Mouse (Mus musculus): ENCODE measurements around the gene Gm45213. TPM values are rescaled to one million over a fixed set of nuclear protein-coding genes. Genes with fewer than 3 reads are reported as not detected.
"Not testable (repeated sequence)": the region's sequence is repeated elsewhere in the genome, so short reads cannot be mapped to it uniquely, and the experiment has no call there.

The Gm45213 gene
- polyA plus RNA-seq, 1 experiment from 2014 or later = not detected

GRCm38 (mm10) chr7:66036809-66037208, 6.6 kb upstream of the Gm45213 start:
- no peak for DNase-seq (ENCODE audit: low spot score)
- Histone ChIP-seq H3K27ac (no peak overlapping the region), H3K4me1 (replicated peaks) (peaks cover 12% of the 10 kb centered on the region; the same call in 1 of the 2 replicates), H3K9me3 (no peaks in the 10 kb centered on the region), H3K27me3 (ENCODE audit: insufficient read depth, poor library complexity, severe bottlenecking) (no peaks in the 10 kb centered on the region; the same call in 1 of the 2 replicates), H3K36me3 (no peaks in the 10 kb centered on the region), H3K4me3 (no peak overlapping the region)
- WGBS = 83% methylated on average over 8 of the region's 8 CpGs

- Histone ChIP-seq H3K4me3 (no peak overlapping the region), H3K27me3 (ENCODE audit: insufficient read depth, poor library complexity, severe bottlenecking) (peaks cover 4% of the 10 kb centered on the region; the same call in 1 of the 2 replicates), H3K36me3 (no peaks in the 10 kb centered on the region), H3K9me3 (no peaks in the 10 kb centered on the region), H3K4me1 (replicated peaks) (peaks cover 12% of the 10 kb centered on the region), H3K27ac (no peak overlapping the region)
- DNase-seq (ENCODE audit: low spot score) = no peak
- 74% methylated on average over 3 of the region's 3 CpGs for WGBS
These were observed 5.1 kb upstream of the Gm45213 start for GRCm38 (mm10) chr7:66038261-66038660.

DNA sequence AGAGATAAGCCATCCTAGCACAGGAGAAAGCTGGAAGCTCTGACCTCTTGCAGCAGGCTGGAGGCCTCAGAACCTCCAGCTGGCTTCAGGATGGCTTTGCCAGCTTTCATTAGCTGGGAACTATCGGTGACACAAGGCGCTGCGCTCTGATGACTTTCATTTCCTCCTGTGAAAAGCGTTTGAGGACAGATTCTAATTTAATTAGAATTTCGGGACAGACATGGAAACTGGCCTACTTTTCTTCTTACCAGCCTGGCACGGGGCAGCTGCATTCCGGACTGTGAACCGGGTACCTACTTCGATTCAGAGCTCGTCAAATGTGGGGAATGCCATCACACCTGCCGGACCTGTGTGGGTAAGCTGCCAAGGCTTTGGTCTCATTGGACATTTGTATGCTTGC, 4.7 kb upstream of the Gm45213 start:
- no peak overlapping the region for H3K4me3 ChIP-seq
- H3K27ac ChIP-seq = no peak overlapping the region
- 88% methylated on average over 11 of the region's 11 CpGs for WGBS
- no peak for DNase-seq (ENCODE audit: low spot score)
- H3K36me3 ChIP-seq = no peaks in the 10 kb centered on the region
- H3K4me1 ChIP-seq (replicated peaks) = peaks cover 17% of the 10 kb centered on the region
- no peaks in the 10 kb centered on the region for H3K9me3 ChIP-seq
- peaks cover 4% of the 10 kb centered on the region; the same call in 1 of the 2 replicates for H3K27me3 ChIP-seq (ENCODE audit: insufficient read depth, poor library complexity, severe bottlenecking)

DNA sequence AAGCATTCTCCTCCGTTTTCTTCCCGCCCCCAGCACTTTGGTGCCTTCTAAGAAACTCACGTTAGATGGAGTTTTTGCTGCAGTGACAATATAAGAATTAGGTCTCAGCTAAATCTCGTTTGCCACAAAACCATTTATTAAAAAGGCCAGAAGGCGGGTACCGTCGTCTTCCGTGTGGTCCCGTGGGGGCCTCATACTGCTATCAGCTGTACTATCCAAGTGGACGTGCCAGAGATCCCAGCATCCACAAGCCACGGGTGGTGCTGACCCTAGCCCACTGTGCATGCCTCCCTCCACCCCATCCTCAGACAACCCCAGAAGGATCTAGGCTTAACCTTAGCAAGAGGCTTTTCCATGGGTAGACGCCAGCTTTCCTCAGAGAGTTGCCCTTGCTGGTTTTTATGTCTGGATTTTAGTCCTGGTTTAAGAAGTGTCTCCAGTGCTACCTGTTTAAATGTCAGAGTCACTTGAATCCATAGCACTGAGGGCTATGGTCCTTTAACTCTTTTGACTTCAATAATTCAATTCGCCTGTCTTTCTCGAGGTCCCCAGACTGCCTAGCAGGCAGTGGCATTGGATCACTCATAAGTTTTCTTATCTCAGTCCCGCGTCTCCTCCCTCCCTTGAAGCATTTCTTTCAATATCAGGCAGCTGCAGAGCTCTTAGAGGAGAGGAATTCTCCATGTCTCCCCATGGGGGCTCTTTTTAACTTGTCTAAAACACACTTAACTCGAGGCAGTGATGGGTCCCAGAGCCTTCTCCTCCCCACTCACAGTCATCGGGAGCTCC, 3.2 kb upstream of the Gm45213 start:
- Histone ChIP-seq H3K9me3 (no peaks in the 10 kb centered on the region), H3K36me3 (no peaks in the 10 kb centered on the region), H3K27ac (no peak overlapping the region), H3K4me1 (replicated peaks) (peaks cover 31% of the 10 kb centered on the region), H3K27me3 (ENCODE audit: insufficient read depth, poor library complexity, severe bottlenecking) (peaks cover 4% of the 10 kb centered on the region; the same call in 1 of the 2 replicates), H3K4me3 (no peak overlapping the region)
- whole genome bisulfite sequencing = 82% methylated on average over 18 of the region's 18 CpGs
- no peak for DNase-seq (ENCODE audit: low spot score)

DNA sequence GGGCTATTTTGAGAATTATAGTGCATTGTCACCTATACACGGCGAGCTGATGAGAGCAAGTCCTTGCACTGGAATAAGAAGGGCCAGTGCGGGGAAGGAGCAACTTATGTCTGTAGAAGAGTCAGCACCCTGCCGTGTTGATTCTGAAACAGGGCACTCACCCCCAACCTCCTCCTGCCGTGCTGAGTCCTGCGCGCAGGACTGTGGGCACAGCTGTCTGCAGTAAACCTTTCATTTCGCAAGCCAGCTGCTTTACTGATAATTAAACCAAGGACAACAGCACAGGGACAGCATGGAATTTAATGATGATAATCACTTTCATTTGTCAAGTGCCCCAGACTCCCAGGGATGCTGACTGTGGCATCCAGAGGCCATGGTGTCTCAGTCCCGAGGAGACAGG, 1.2 kb downstream of the Gm45213 start:
- 36% methylated on average over 9 of the region's 9 CpGs for WGBS
- H3K27me3 ChIP-seq (ENCODE audit: insufficient read depth, poor library complexity, severe bottlenecking) = peaks cover 11% of the 10 kb centered on the region; the same call in 1 of the 2 replicates
- H3K27ac ChIP-seq = no peak overlapping the region
- DNase-seq (ENCODE audit: low spot score) = no peak
- no peaks in the 10 kb centered on the region for H3K36me3 ChIP-seq
- peaks cover 58% of the 10 kb centered on the region for H3K4me1 ChIP-seq (replicated peaks)
- H3K9me3 ChIP-seq = no peaks in the 10 kb centered on the region
- no peak overlapping the region for H3K4me3 ChIP-seq

DNA sequence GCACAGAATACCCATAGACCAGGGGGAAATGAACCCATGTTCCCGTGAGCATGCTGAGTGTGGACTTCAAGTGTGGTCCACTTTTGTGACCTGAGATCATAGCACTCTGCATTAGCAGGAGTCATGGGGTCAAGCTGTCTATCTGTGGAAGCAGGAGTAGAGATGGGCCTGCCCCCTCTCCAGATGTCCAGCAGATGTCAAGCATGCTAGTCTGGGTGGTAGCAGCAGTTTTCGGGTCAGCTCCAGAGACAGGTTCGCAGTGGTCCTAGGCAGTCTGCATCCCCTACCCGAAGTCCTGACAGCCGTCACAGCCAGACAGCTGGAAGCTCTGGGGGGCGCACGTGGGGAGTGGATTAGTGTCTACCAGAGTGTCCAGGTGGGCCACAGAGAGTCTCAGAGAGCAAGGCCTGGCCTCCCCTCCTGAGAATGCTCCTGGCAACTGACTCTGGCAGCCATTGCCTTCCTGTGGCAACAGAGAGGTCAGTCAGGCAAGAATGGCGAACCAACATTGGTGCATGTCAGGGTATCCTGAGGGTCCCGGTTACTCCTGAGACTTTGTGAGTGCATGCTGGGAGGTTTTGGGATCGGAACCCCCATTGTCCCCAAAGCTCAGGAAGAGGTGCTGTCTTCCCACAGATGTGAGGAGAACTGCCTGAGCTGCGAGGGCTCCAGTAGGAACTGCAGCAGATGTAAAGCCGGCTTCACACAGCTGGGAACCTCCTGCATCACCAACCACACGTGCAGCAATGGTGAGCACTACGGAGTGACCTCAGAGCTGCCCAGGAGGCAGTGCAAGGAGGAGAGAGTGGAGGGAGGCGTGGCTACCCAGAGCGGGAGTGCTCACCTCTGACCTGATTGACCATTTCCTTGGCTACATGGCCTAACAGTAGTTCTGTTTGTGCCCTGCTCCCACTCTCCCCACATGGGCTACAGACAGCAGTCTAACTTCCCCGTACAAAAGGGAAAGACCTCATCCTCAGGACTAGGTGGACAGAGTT, 3.8 kb downstream of the Gm45213 start:
- Histone ChIP-seq H3K27ac (peak overlapping the region; percentile 24; the same call in 1 of the 2 replicates), H3K36me3 (no peaks in the 10 kb centered on the region), H3K4me1 (replicated peaks) (peaks cover 51% of the 10 kb centered on the region), H3K9me3 (no peaks in the 10 kb centered on the region), H3K27me3 (ENCODE audit: insufficient read depth, poor library complexity, severe bottlenecking) (peaks cover 11% of the 10 kb centered on the region; the same call in 1 of the 2 replicates), H3K4me3 (no peak overlapping the region)
- 51% methylated on average over 17 of the region's 17 CpGs for WGBS
- peak; percentile 33 for DNase-seq (ENCODE audit: low spot score)

DNA sequence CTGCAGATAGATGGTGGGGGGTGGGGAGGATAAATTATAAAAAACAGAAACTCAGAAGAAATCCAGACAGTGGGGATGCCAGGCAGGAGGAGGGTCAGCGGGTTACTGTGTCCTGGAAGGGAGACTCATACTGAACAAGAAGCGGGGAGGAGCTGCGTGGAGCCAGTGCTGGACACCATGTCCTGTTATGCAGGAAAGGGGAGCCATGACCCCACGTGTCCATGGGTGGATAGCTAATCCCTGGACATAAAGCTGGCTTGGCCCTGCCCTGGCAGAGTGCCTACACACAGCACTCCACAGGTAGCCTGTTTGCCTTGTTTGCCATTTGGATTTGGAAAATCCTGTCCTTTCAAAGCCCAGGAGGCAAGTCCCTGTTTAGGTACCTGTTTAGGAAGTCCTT, 4.6 kb downstream of the Gm45213 start:
- 82% methylated on average over 4 of the region's 4 CpGs for WGBS

DNA sequence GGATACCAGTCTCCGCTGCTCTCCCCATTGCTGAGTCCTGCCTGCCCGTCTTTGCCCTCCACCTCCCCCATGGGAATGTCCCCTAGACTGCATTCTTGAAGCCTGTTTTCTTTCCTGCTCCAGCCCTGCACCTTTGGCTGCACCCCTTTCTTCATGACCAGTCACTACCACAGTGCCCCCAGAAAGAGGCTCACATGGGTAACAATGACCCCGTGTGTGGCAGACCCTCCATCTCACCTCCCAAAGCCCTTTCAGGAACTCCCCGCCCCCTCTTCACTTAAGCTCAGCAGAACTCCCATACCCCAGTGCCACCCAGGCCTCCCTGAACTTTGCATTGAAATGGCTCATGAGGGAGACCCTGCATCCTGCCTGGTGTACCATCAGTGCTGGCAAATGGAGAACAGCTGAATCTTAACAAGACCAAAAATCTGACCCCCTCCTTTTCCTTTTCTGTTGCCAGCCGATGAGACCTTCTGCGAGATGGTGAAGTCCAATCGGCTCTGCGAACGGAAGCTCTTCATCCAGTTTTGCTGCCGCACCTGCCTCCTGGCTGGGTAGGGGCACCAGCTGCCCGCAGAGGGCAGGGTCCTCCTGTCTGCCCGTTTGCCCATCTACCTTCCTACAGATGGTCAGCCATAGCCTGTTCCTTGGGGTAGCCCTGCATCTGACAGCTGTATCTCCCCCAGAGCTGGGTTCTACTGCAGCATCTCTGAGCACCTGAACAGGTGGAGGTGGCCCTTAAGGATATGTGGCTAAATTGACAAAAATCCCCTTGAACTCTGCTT, 5.2 kb downstream of the Gm45213 start:
- no peaks in the 10 kb centered on the region for H3K36me3 ChIP-seq
- peaks cover 47% of the 10 kb centered on the region for H3K4me1 ChIP-seq (replicated peaks)
- H3K27me3 ChIP-seq (ENCODE audit: insufficient read depth, poor library complexity, severe bottlenecking) = peaks cover 7% of the 10 kb centered on the region; the same call in 1 of the 2 replicates
- H3K4me3 ChIP-seq = no peak overlapping the region
- no peak for DNase-seq (ENCODE audit: low spot score)
- H3K9me3 ChIP-seq = no peaks in the 10 kb centered on the region
- no peak overlapping the region for H3K27ac ChIP-seq
- 79% methylated on average over 12 of the region's 12 CpGs for WGBS

More for the DNA sequence above, 4.6 kb downstream of the Gm45213 start:
- DNase-seq (ENCODE audit: low spot score) = no peak
- H3K27ac ChIP-seq = no peak overlapping the region
- H3K4me1 ChIP-seq (replicated peaks) = peaks cover 51% of the 10 kb centered on the region
- peaks cover 10% of the 10 kb centered on the region; the same call in 1 of the 2 replicates for H3K27me3 ChIP-seq (ENCODE audit: insufficient read depth, poor library complexity, severe bottlenecking)
- H3K36me3 ChIP-seq = no peaks in the 10 kb centered on the region
- H3K9me3 ChIP-seq = no peaks in the 10 kb centered on the region
- no peak overlapping the region for H3K4me3 ChIP-seq

GRCm38 (mm10) chr7:66053946-66054483, 10.6 kb downstream of the Gm45213 start:
- WGBS = 85% methylated on average over 4 of the region's 4 CpGs
- H3K4me3 ChIP-seq = no peak overlapping the region
- peaks cover 7% of the 10 kb centered on the region for H3K27me3 ChIP-seq (ENCODE audit: insufficient read depth, poor library complexity, severe bottlenecking)
- H3K27ac ChIP-seq = no peak overlapping the region
- no peaks in the 10 kb centered on the region for H3K4me1 ChIP-seq (replicated peaks)
- no peaks in the 10 kb centered on the region for H3K9me3 ChIP-seq
- H3K36me3 ChIP-seq = no peaks in the 10 kb centered on the region
- no peak for DNase-seq (ENCODE audit: low spot score)

GRCm38 (mm10) chr7:66055356-66055755, 12.0 kb downstream of the Gm45213 start:
- not testable (repeated sequence) for DNase-seq (ENCODE audit: low spot score); H3K9me3 ChIP-seq; H3K27me3 ChIP-seq (ENCODE audit: insufficient read depth, poor library complexity, severe bottlenecking); H3K27ac ChIP-seq; H3K4me3 ChIP-seq; H3K4me1 ChIP-seq (replicated peaks); H3K36me3 ChIP-seq
- 21% methylated on average over 2 of the region's 2 CpGs for WGBS

GRCm38 (mm10) chr7:66058703-66059102, 15.3 kb downstream of the Gm45213 start, which contains the start of gene Snrpa1:
TSS of gene Snrpa1 (plus strand) at chr7:66059003.
- Histone ChIP-seq H3K27ac (peak within 1 kb of the TSS; percentile 94), H3K9me3 (no peaks in the 10 kb centered on the region), H3K36me3 (peaks cover 18% of the 10 kb centered on the region), H3K4me1 (replicated peaks) (peaks cover 19% of the 10 kb centered on the region), H3K4me3 (peak within 1 kb of the TSS; percentile 90), H3K27me3 (ENCODE audit: insufficient read depth, poor library complexity, severe bottlenecking) (peaks cover 7% of the 10 kb centered on the region)
- WGBS = 85% methylated on average over 1 of the region's 1 CpGs
- DNase-seq (ENCODE audit: low spot score) = no peak
